Mouse (Mus musculus): ENCODE measurements around the gene Emx1. TPM values are rescaled to one million over a fixed set of nuclear protein-coding genes. Genes with fewer than 3 reads are reported as not detected.
A peak's percentile ranks its signal among the peaks of the same experiment; 100 is the strongest.

Gene Emx1
- polyA plus RNA-seq, 1 experiment from 2014 or later, result 57.5 TPM

DNA sequence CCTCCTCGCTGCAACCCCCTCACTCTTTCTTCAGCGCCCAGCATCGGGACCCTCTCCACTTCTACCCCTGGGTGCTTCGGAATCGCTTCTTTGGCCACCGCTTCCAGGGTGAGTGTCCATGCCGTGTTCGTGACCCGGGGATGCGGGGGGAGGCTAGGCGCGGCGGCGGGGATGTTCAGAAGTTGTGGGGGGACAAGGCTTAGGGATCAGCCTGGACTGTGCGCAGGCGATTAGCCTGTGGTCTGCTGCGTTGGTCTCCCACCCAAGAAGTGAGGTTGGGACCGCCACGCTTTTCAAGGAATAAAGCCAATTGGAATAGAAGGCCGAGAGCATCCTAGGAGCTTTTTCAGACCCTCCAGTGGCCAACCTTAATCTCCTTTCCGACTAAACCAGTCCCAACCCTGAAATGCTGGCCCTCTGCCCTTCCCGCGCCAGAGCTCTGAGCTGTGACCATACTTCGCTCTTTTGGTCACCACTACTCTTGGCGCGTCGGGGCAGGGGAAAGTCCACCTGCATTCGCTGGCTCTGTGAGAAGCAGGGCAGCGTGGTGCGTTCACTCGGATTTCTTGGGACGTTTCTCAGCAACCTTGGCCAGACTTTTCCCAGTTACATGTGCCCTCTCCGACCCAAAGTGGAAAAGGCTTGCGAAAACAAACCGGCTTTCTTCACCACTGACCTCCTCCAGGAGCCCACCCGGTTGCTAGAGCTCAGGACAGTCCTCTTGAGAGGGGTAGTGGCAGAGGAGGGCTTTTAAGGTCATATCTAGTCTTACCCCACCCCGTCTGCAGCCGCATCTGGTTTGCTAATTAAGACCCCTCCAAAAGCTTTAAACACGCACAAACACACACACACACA is 1.2 kb downstream of the Emx1 start:
- Histone ChIP-seq H3K4me1 (replicated peaks; ENCODE audit: control insufficient read depth, insufficient read depth, low read length) (peaks cover 57% of the 10 kb centered on the region), H3K27me3 (replicated peaks; ENCODE audit: control insufficient read depth, insufficient read depth, low read length) (peaks cover 5% of the 10 kb centered on the region; the same call in 1 of the 2 replicates), H3K4me3 (replicated peaks; ENCODE audit: low read length) (peak overlapping the region; percentile 72), H3K36me3 (ENCODE audit: control insufficient read depth, insufficient read depth) (no peaks in the 10 kb centered on the region), H3K9ac (replicated peaks; ENCODE audit: low read depth, low read length) (peak overlapping the region; percentile 87), H3K9me3 (ENCODE audit: control insufficient read depth, low read length) (no peaks in the 10 kb centered on the region), H3K4me2 (ENCODE audit: low read length) (peak overlapping the region; percentile 67), H3K27ac (ENCODE audit: low read length) (peak overlapping the region; percentile 85)
- under 1% methylated on average over 39 of the region's 39 CpGs for WGBS
- ATAC-seq, result no peak

DNA sequence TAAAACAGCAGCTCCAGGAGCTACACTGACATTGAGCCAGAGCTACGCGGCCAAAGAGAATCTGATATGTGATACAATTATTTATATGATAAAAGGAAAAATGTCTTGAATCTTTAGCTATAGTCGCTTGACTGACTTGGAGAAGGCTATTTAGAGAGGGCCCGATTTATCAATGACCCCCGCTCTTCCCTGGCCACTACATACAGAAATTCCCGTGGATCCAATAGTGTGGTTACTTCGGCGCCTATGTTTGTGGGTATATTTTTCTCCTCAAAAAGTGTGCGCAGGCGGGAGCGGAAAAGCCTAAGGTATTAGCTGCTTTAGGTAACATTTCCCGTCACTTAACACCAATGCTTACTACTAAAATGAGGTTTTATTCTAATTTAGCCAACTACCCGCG is 2.1 kb downstream of the Emx1 start:
- WGBS, result 2% methylated on average over 14 of the region's 14 CpGs
- no peaks in the 10 kb centered on the region for H3K36me3 ChIP-seq (ENCODE audit: control insufficient read depth, insufficient read depth)
- no peaks in the 10 kb centered on the region for H3K9me3 ChIP-seq (ENCODE audit: control insufficient read depth, low read length)
- peak overlapping the region; percentile 67 for H3K4me2 ChIP-seq (ENCODE audit: low read length)
- peak overlapping the region; percentile 71 for H3K9ac ChIP-seq (replicated peaks; ENCODE audit: low read depth, low read length)
- no peak for ATAC-seq
- H3K27ac ChIP-seq (ENCODE audit: low read length), result peak overlapping the region; percentile 75
- peak overlapping the region; percentile 72 for H3K4me3 ChIP-seq (replicated peaks; ENCODE audit: low read length)
- H3K27me3 ChIP-seq (replicated peaks; ENCODE audit: control insufficient read depth, insufficient read depth, low read length), result peaks cover 5% of the 10 kb centered on the region; the same call in 1 of the 2 replicates
- H3K4me1 ChIP-seq (replicated peaks; ENCODE audit: control insufficient read depth, insufficient read depth, low read length), result peaks cover 66% of the 10 kb centered on the region

DNA sequence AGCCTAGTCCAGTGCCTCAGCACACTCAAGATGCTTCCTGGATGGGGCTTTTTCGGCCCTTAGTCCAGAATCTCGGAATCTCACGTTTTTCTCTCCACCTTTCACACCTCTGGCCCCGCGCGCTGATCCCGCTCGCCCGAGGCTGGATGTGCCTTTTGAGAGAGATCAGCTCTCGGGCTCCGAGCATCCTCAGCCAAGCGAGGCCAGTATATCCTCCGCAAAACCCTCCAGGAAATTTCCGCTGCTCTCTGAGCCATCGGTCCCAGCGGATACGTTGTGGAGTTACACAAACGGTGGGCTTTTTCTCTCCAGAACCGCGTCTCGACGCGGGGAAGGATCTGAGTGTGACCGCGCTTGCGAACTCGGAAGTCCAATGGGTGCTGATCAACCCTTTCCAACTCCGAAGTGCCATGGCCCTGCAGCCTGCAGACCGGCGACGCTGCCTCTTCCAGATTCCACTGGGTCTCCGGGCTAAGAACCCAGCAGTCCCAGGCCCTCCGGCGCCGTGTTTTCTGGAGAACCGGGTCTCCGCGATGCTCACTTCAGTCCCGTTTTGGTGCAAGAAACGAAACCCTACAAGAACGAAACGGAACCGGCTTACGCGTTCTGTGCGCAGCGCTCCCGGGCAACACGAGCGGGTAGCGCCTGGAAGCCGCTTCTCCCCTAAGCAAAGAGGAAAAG is 2.8 kb downstream of the Emx1 start:
- no peak for ATAC-seq
- Histone ChIP-seq H3K9ac (replicated peaks; ENCODE audit: low read depth, low read length) (peak overlapping the region; percentile 71), H3K4me3 (replicated peaks; ENCODE audit: low read length) (peak overlapping the region; percentile 72), H3K4me1 (replicated peaks; ENCODE audit: control insufficient read depth, insufficient read depth, low read length) (peaks cover 71% of the 10 kb centered on the region), H3K27me3 (replicated peaks; ENCODE audit: control insufficient read depth, insufficient read depth, low read length) (peaks cover 5% of the 10 kb centered on the region), H3K36me3 (ENCODE audit: control insufficient read depth, insufficient read depth) (no peaks in the 10 kb centered on the region), H3K9me3 (ENCODE audit: control insufficient read depth, low read length) (no peaks in the 10 kb centered on the region), H3K27ac (ENCODE audit: low read length) (peak overlapping the region; percentile 75), H3K4me2 (ENCODE audit: low read length) (peak overlapping the region; percentile 67)
- WGBS, result under 1% methylated on average over 52 of the region's 52 CpGs

DNA sequence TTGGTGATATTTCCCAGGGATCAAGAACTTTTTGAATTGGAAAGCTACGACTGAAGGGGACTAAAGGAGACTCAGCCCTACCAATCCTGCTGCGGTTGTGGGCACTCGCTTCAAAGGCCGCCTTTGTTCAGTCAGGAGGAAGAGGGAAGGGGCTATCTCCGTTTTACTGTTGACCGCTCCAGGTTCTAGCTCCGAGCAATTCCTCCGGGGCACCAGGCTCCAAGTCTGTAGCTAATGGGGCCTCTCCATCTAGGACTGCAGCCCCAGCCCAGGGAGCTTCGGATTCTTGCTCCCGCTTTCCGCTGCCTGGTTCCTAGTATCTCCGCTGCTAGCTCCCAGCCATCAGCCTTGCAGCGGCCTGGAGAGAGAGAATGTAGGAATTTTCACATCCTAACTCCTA is 3.4 kb downstream of the Emx1 start:
- H3K9ac ChIP-seq (replicated peaks; ENCODE audit: low read depth, low read length), result peak overlapping the region; percentile 71
- H3K4me3 ChIP-seq (replicated peaks; ENCODE audit: low read length), result peak overlapping the region; percentile 72
- no peak for ATAC-seq
- peak overlapping the region; percentile 67 for H3K4me2 ChIP-seq (ENCODE audit: low read length)
- H3K36me3 ChIP-seq (ENCODE audit: control insufficient read depth, insufficient read depth), result no peaks in the 10 kb centered on the region
- WGBS, result 2% methylated on average over 13 of the region's 13 CpGs
- H3K4me1 ChIP-seq (replicated peaks; ENCODE audit: control insufficient read depth, insufficient read depth, low read length), result peaks cover 71% of the 10 kb centered on the region
- H3K27me3 ChIP-seq (replicated peaks; ENCODE audit: control insufficient read depth, insufficient read depth, low read length), result peaks cover 5% of the 10 kb centered on the region
- H3K27ac ChIP-seq (ENCODE audit: low read length), result peak overlapping the region; percentile 75
- no peaks in the 10 kb centered on the region for H3K9me3 ChIP-seq (ENCODE audit: control insufficient read depth, low read length)

DNA sequence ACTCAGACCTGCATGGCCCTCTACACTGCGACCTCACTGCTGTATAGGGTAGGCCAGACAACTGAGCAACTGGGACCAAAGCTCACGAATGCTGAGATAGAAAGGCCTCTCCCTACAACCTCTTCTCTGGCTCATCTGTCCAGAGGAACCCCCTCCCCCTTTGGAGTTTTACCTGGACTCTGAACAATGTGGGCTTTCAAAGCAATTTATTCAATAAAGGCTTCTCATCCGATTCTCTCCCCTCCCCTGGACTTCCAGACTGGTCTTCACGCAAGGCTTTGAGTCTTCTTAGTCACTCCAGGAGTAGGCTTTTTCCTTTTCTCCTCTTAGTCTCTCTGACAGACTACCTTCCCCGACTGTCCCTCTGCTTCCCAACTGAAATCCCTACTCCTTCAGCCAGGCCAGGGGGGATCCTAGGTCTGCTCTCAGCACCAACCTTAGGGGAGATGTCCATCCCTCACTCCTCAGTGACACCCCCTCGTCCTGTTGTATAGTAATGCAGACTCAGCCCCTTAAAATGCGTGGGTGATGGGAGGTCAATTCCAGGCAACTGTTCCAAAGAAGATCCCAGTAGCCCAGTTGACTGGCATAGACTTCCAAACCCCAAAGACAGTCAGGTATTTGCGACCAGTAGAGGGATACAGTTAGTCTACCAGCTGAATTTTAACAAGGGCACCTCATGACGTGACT is 4.7 kb downstream of the Emx1 start:
- H3K9me3 ChIP-seq (ENCODE audit: control insufficient read depth, low read length), result no peaks in the 10 kb centered on the region
- H3K4me2 ChIP-seq (ENCODE audit: low read length), result peak overlapping the region; percentile 67
- no peaks in the 10 kb centered on the region for H3K36me3 ChIP-seq (ENCODE audit: control insufficient read depth, insufficient read depth)
- no peak for ATAC-seq
- H3K27me3 ChIP-seq (replicated peaks; ENCODE audit: control insufficient read depth, insufficient read depth, low read length), result peaks cover 5% of the 10 kb centered on the region
- peak overlapping the region; percentile 20 for H3K9ac ChIP-seq (replicated peaks; ENCODE audit: low read depth, low read length)
- 19% methylated on average over 9 of the region's 9 CpGs for WGBS
- no peak overlapping the region; the same call in 1 of the 2 replicates for H3K27ac ChIP-seq (ENCODE audit: low read length)
- H3K4me3 ChIP-seq (replicated peaks; ENCODE audit: low read length), result peak overlapping the region; percentile 72
- peaks cover 63% of the 10 kb centered on the region for H3K4me1 ChIP-seq (replicated peaks; ENCODE audit: control insufficient read depth, insufficient read depth, low read length)

DNA sequence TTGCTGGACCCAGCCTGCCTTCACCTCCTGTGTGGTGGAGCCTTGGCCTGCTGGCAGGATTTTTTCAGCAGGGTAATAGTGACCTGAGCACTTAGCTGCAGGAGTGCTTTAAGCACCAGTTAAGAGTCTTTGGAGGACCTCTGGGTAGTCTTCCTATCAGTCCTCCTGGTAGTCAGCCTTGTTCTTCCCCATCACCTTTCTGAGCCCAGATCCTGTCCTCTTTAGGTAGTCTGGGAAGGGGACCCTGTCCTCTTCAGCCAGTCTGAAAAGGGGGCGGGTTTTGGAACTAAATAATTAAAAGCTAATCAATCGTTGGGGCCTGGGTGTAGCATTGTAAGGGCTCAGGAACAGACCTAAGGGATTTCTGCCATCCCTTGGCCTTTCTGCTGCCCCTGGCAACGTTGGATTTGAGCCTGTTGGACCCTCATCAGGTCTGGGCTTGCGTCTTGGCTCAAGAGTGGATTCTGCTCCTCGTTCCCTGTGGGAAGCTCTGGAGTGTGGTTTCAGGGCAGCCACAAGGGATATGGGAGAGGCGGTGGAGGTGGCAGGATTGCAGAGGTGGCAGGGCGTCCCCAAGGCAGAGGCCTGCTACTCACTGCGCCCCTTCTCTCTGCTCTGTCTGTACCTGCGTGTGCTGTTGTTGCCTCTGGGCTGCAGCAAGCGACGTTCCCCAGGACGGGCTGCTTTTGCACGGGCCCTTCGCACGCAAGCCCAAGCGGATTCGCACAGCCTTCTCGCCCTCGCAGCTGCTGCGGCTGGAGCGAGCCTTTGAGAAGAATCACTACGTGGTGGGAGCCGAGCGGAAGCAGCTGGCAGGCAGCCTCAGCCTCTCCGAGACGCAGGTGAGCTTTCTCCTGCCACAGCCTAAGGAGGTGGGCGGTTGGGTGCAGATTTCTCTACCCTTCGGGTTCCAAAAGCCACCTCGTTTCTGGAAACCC is 6.4 kb downstream of the Emx1 start:
- 3% methylated on average over 28 of the region's 29 CpGs for WGBS
- Histone ChIP-seq H3K9ac (replicated peaks; ENCODE audit: low read depth, low read length) (peak overlapping the region; percentile 54), H3K9me3 (ENCODE audit: control insufficient read depth, low read length) (no peaks in the 10 kb centered on the region), H3K4me3 (replicated peaks; ENCODE audit: low read length) (peak overlapping the region; percentile 26), H3K36me3 (ENCODE audit: control insufficient read depth, insufficient read depth) (no peaks in the 10 kb centered on the region), H3K27ac (ENCODE audit: low read length) (peak overlapping the region; percentile 43; the same call in 1 of the 2 replicates), H3K4me1 (replicated peaks; ENCODE audit: control insufficient read depth, insufficient read depth, low read length) (peaks cover 50% of the 10 kb centered on the region), H3K27me3 (replicated peaks; ENCODE audit: control insufficient read depth, insufficient read depth, low read length) (peaks cover 5% of the 10 kb centered on the region), H3K4me2 (ENCODE audit: low read length) (peak overlapping the region; percentile 67)
- peak; percentile 49 for ATAC-seq

DNA sequence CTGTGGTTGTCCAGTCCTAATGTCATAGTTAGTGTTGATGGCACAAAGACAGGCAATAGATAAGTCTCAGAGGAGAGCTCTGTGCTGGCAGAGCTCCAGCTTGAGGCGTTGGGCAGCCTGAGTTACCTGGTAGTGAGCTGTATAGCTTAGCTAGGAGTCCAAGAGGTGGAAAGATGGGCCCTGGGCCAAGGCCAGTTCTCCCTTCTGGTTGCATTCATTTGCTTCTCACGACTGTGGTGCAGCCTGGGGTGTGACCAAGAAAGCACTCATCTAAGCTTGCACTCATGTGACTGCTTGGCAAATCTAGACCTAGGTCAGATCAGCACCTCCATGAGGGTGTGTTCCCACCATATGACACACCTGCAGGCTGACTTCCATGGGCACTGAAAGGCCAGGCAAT is 10.7 kb downstream of the Emx1 start:
- 48% methylated on average over 2 of the region's 2 CpGs for WGBS
- no peak overlapping the region for H3K9ac ChIP-seq (replicated peaks; ENCODE audit: low read depth, low read length)
- no peaks in the 10 kb centered on the region for H3K36me3 ChIP-seq (ENCODE audit: control insufficient read depth, insufficient read depth)
- no peak overlapping the region for H3K4me3 ChIP-seq (replicated peaks; ENCODE audit: low read length)
- H3K27ac ChIP-seq (ENCODE audit: low read length), result no peak overlapping the region
- H3K9me3 ChIP-seq (ENCODE audit: control insufficient read depth, low read length), result no peaks in the 10 kb centered on the region
- H3K27me3 ChIP-seq (replicated peaks; ENCODE audit: control insufficient read depth, insufficient read depth, low read length), result no peaks in the 10 kb centered on the region; the same call in none of the 2 replicates
- H3K4me2 ChIP-seq (ENCODE audit: low read length), result no peak overlapping the region
- H3K4me1 ChIP-seq (replicated peaks; ENCODE audit: control insufficient read depth, insufficient read depth, low read length), result peaks cover 24% of the 10 kb centered on the region
- ATAC-seq, result no peak

DNA sequence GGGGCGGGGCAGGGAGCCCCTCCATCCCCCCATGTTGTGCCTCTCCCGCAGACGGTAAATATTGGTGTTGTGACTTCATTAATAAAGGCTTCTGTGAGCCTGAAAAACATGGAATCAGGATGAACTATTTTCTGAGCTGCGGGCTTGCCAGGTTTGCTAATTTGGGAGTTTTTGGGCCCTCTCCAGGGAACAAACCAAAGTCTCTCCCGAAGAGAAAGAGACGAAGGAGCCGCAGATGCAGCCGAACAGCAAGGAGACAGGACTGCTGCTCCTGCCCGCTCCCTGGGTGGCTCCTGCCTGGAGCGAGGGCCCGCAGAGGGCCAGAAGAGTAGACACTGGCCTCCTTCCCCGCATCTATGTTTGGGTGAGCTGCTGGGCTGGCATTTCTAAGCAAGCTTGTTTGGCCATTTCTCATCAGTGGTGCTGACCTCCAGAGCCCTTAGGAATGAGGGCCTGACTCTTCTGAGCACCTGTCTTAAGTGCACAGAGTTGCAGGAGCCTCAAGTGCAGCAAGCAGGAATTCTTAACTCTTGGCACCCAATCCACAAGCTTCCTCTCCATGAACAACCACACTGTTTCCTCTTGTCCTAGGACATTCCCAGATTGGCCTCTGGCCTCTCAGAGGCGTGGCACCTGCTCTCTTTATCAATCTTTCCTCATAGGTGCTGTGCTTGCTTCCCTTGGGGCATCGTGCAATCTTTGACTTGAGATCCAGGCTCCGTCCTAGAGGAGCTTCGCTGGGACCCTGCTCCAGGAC is 19.1 kb downstream of the Emx1 start:
- H3K36me3 ChIP-seq (ENCODE audit: control insufficient read depth, insufficient read depth), result 0 out of 2 replicates have a peak, but pooled peaks cover 6% of the 10 kb centered on the region
- peak overlapping the region; percentile 93 for H3K27ac ChIP-seq (ENCODE audit: low read length)
- H3K9ac ChIP-seq (replicated peaks; ENCODE audit: low read depth, low read length), result peak overlapping the region; percentile 46; the same call in 1 of the 2 replicates
- no peaks in the 10 kb centered on the region for H3K9me3 ChIP-seq (ENCODE audit: control insufficient read depth, low read length)
- H3K4me3 ChIP-seq (replicated peaks; ENCODE audit: low read length), result no peak overlapping the region
- WGBS, result 22% methylated on average over 16 of the region's 16 CpGs
- no peak overlapping the region for H3K4me2 ChIP-seq (ENCODE audit: low read length)
- peaks cover 26% of the 10 kb centered on the region for H3K4me1 ChIP-seq (replicated peaks; ENCODE audit: control insufficient read depth, insufficient read depth, low read length)
- no peaks in the 10 kb centered on the region for H3K27me3 ChIP-seq (replicated peaks; ENCODE audit: control insufficient read depth, insufficient read depth, low read length)
- ATAC-seq, result peak; percentile 34
